ENCODE assay signal across 18 mouse cellular contexts in genomic region chr8:125530187-125531087, GRCm38 (mm10). TPM values are rescaled to one million over a fixed set of nuclear protein-coding genes. Genes with fewer than 3 reads are reported as not detected.
DNase-seq lines count a peak whose midpoint lies in the region; ATAC-seq lines count a peak whose summit lies in the region.
"Had no signal": no experiment of that assay in that cellular context is flagged by ENCODE, and none has a peak within 500 bp of the region (broad histone marks: within the 10 kb centered on the region; RNA-seq: fewer than 3 reads in every experiment).

No protein-coding gene starts in this region.

- H3K27ac ChIP-seq in forebrain, embryonic 15.5 days (replicated peaks), result peak overlapping the region; percentile 19; the same call in 1 of the 2 replicates
- no peak overlapping the region; the same call in 1 of the 2 replicates for H3K27ac ChIP-seq in forebrain, embryonic 16.5 days (ENCODE audit: low read length)
- H3K27ac ChIP-seq in hindbrain, embryonic 13.5 days, result peak overlapping the region; percentile 52
- no peak overlapping the region for H3K27ac ChIP-seq in hindbrain, embryonic 14.5 days
- H3K27ac ChIP-seq in midbrain, embryonic 15.5 days, result peak overlapping the region; percentile 59
- H3K27ac ChIP-seq: intestine, embryonic 15.5 days; layer of hippocampus, adult 2 months; stomach, embryonic 15.5 days had no signal

- no peak overlapping the region for H3K9ac ChIP-seq in forebrain, embryonic 15.5 days (replicated peaks)
- no peak overlapping the region for H3K9ac ChIP-seq in forebrain, embryonic 16.5 days (replicated peaks; ENCODE audit: low read depth, low read length)
- no peak overlapping the region for H3K9ac ChIP-seq in hindbrain, embryonic 13.5 days
- H3K9ac ChIP-seq in hindbrain, embryonic 14.5 days, result no peak overlapping the region
- no peak overlapping the region for H3K9ac ChIP-seq in midbrain, embryonic 15.5 days
- H3K9ac ChIP-seq: forebrain, postnatal 0 days; intestine, embryonic 15.5 days; stomach, embryonic 15.5 days had no signal

- no peak overlapping the region for H3K4me3 ChIP-seq in forebrain, embryonic 15.5 days
- H3K4me3 ChIP-seq in forebrain, embryonic 16.5 days (replicated peaks; ENCODE audit: low read length), result no peak overlapping the region
- H3K4me3 ChIP-seq in hindbrain, embryonic 13.5 days, result no peak overlapping the region
- H3K4me3 ChIP-seq in hindbrain, embryonic 14.5 days (replicated peaks; ENCODE audit: low read length), result no peak overlapping the region
- no peak overlapping the region for H3K4me3 ChIP-seq in midbrain, embryonic 15.5 days
- H3K4me3 ChIP-seq: intestine, embryonic 15.5 days; layer of hippocampus, adult 2 months; stomach, embryonic 15.5 days had no signal

- peaks cover 90% of the 10 kb centered on the region for H3K4me1 ChIP-seq in forebrain, embryonic 15.5 days
- peaks cover 86% of the 10 kb centered on the region for H3K4me1 ChIP-seq in forebrain, embryonic 16.5 days (replicated peaks; ENCODE audit: control insufficient read depth, insufficient read depth, low read length)
- peaks cover 88% of the 10 kb centered on the region for H3K4me1 ChIP-seq in hindbrain, embryonic 13.5 days (replicated peaks)
- peaks cover 84% of the 10 kb centered on the region for H3K4me1 ChIP-seq in hindbrain, embryonic 14.5 days (replicated peaks; ENCODE audit: control insufficient read depth, insufficient read depth, low read length)
- H3K4me1 ChIP-seq in midbrain, embryonic 15.5 days, result peaks cover 88% of the 10 kb centered on the region

- ATAC-seq in forebrain, embryonic 15.5 days (replicated peaks), result no peak
- no peak for ATAC-seq in forebrain, embryonic 16.5 days
- ATAC-seq in hindbrain, embryonic 13.5 days (ENCODE audit: low FRiP score), result no peak
- ATAC-seq in hindbrain, embryonic 14.5 days (ENCODE audit: low FRiP score), result no peak
- peak; percentile 65; the same call in 1 of the 2 replicates for ATAC-seq in midbrain, embryonic 15.5 days (replicated peaks)
- no peak for ATAC-seq in cerebellum, adult (ENCODE audit: insufficient number of reproducible peaks, low FRiP score, low TSS enrichment)
- ATAC-seq: forebrain, postnatal 0 days; Patski had no signal

- no peaks in the 10 kb centered on the region for H3K27me3 ChIP-seq in forebrain, embryonic 15.5 days
- H3K27me3 ChIP-seq in forebrain, embryonic 16.5 days (replicated peaks; ENCODE audit: control insufficient read depth, insufficient read depth, low read length), result no peaks in the 10 kb centered on the region
- H3K27me3 ChIP-seq in hindbrain, embryonic 13.5 days, result 0 out of 2 replicates have a peak, but pooled peaks cover 3% of the 10 kb centered on the region
- no peaks in the 10 kb centered on the region for H3K27me3 ChIP-seq in hindbrain, embryonic 14.5 days (ENCODE audit: control insufficient read depth, insufficient read depth, low read length)
- 0 out of 2 replicates have a peak, but pooled peaks cover under 1% of the 10 kb centered on the region for H3K27me3 ChIP-seq in midbrain, embryonic 15.5 days (replicated peaks)
- H3K27me3 ChIP-seq: intestine, embryonic 15.5 days; Patski; stomach, embryonic 15.5 days had no signal

- no peaks in the 10 kb centered on the region for H3K36me3 ChIP-seq in forebrain, embryonic 15.5 days
- no peaks in the 10 kb centered on the region for H3K36me3 ChIP-seq in forebrain, embryonic 16.5 days (ENCODE audit: control insufficient read depth, insufficient read depth)
- no peaks in the 10 kb centered on the region for H3K36me3 ChIP-seq in hindbrain, embryonic 13.5 days
- no peaks in the 10 kb centered on the region for H3K36me3 ChIP-seq in hindbrain, embryonic 14.5 days (replicated peaks; ENCODE audit: control insufficient read depth, insufficient read depth)
- no peaks in the 10 kb centered on the region for H3K36me3 ChIP-seq in midbrain, embryonic 15.5 days (replicated peaks)
- H3K36me3 ChIP-seq: intestine, embryonic 15.5 days; stomach, embryonic 15.5 days had no signal

- H3K9me3 ChIP-seq in forebrain, embryonic 15.5 days, result no peaks in the 10 kb centered on the region
- no peaks in the 10 kb centered on the region for H3K9me3 ChIP-seq in forebrain, embryonic 16.5 days (ENCODE audit: control insufficient read depth, low read length)
- no peaks in the 10 kb centered on the region for H3K9me3 ChIP-seq in hindbrain, embryonic 13.5 days
- H3K9me3 ChIP-seq in hindbrain, embryonic 14.5 days (ENCODE audit: control insufficient read depth, low read length), result no peaks in the 10 kb centered on the region
- no peaks in the 10 kb centered on the region for H3K9me3 ChIP-seq in midbrain, embryonic 15.5 days
- H3K9me3 ChIP-seq: intestine, embryonic 15.5 days; stomach, embryonic 15.5 days had no signal

- WGBS in forebrain, embryonic 15.5 days, result 38% methylated on average over 15 of the region's 15 CpGs
- 43% methylated on average over 15 of the region's 15 CpGs for WGBS in forebrain, embryonic 16.5 days
- whole genome bisulfite sequencing in hindbrain, embryonic 13.5 days, result 41% methylated on average over 15 of the region's 15 CpGs
- 43% methylated on average over 15 of the region's 15 CpGs for WGBS in hindbrain, embryonic 14.5 days
- WGBS in midbrain, embryonic 15.5 days, result 39% methylated on average over 15 of the region's 15 CpGs

- no peak overlapping the region for H3K4me2 ChIP-seq in forebrain, embryonic 15.5 days (replicated peaks)
- H3K4me2 ChIP-seq in forebrain, embryonic 16.5 days (ENCODE audit: low read length), result no peak overlapping the region
- H3K4me2 ChIP-seq in hindbrain, embryonic 13.5 days, result no peak overlapping the region
- no peak overlapping the region for H3K4me2 ChIP-seq in hindbrain, embryonic 14.5 days (replicated peaks)
- H3K4me2 ChIP-seq in midbrain, embryonic 15.5 days, result no peak overlapping the region
- H3K4me2 ChIP-seq: intestine, embryonic 15.5 days; stomach, embryonic 15.5 days had no signal

- DNase-seq in hindbrain, embryonic 14.5 days (ENCODE audit: low spot score), result no peak
- peak; percentile 48 for DNase-seq in MN1 (ENCODE audit: low spot score)
- DNase-seq in spleen, postnatal 36 days (ENCODE audit: low spot score in 2 of 2), result no peak
- DNase-seq: adrenal gland, postnatal 36 days; cerebellum, postnatal 25 days; forebrain, postnatal 0 days; liver; lung, adult 18-20 months; thymus, adult 2 months had no signal

RNA-seq across cellular contexts. Expression of gene Sipa1l2, which starts 39.2 kb away (rescaled TPM):
- polyA plus RNA-seq in forebrain, embryonic 15.5 days (2015; fragmentation: Nextera tagmentation; extraction: Ambion mirVana), result 32.0 and 37.1 TPM in 2 replicates
- polyA plus RNA-seq in forebrain, embryonic 16.5 days (2015; fragmentation: Nextera tagmentation; extraction: Ambion mirVana), result 32.8 and 33.4 TPM in 2 replicates
- 24.7 and 26.5 TPM in 2 replicates for polyA plus RNA-seq in hindbrain, embryonic 13.5 days (2015; fragmentation: Nextera tagmentation; extraction: Ambion mirVana)
- polyA plus RNA-seq in hindbrain, embryonic 14.5 days (2014; fragmentation: Nextera tagmentation; extraction: Ambion mirVana), result 19.3 and 22.1 TPM in 2 replicates
- 28.2 and 28.7 TPM in 2 replicates for polyA plus RNA-seq in midbrain, embryonic 15.5 days (2015; fragmentation: Nextera tagmentation; extraction: Ambion mirVana)

Comparison
In these comparisons a context has a peak if more than half of its experiments do, and no peak if none do; other contexts are left out.
1. H3K27ac ChIP-seq: peak in forebrain, embryonic 15.5 days (single experiment), hindbrain, embryonic 13.5 days (single experiment) and midbrain, embryonic 15.5 days (single experiment); none in forebrain, embryonic 16.5 days (single experiment) and hindbrain, embryonic 14.5 days (single experiment).